In the genomic region with DNA sequence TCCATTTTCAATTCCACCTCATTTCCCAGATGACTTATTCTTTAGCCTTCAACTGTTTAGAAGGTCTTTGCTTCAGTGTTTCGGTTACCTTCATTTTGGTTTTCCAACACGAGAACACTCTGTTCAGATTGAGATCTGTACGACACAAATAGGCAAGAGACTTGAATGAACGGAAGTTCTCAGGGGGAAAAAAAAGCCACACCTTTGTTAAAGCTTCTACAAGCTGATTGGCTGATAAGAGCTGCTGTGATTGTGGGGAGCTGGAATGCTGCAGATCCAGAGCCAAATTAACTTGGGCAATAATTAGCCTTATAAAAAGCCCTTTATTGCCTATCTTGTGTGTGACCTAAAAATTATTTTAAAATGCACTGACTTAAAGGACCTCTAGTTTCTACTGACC, we compare ENCODE assay signal across 23 mouse cellular contexts. TPM values are rescaled to one million over a fixed set of nuclear protein-coding genes. Genes with fewer than 3 reads are reported as not detected.
A peak's percentile ranks its signal among the peaks of the same experiment; 100 is the strongest.
DNase-seq lines count a peak whose midpoint lies in the region; ATAC-seq and TF ChIP-seq lines count a peak whose summit lies in the region.
"Had no signal": no experiment of that assay in that cellular context is flagged by ENCODE, and none has a peak within 500 bp of the region (broad histone marks: within the 10 kb centered on the region; RNA-seq: fewer than 3 reads in every experiment).

No protein-coding gene starts in this region.

- no peaks in the 10 kb centered on the region for H3K4me1 ChIP-seq in heart, embryonic 11.5 days (ENCODE audit: control insufficient read depth, insufficient read depth, low read length)
- H3K4me1 ChIP-seq in kidney, adult 2 months (ENCODE audit: control insufficient read depth, insufficient read depth, low read length) = no peaks in the 10 kb centered on the region
- no peaks in the 10 kb centered on the region for H3K4me1 ChIP-seq in lung, postnatal 0 days (ENCODE audit: insufficient read depth, low read depth, low read length)
- no peaks in the 10 kb centered on the region for H3K4me1 ChIP-seq in neural tube, embryonic 15.5 days
- H3K4me1 ChIP-seq: embryonic facial prominence, embryonic 15.5 days; forebrain, embryonic 10.5 days; heart, embryonic 10.5 days; heart, embryonic 15.5 days; hindbrain, embryonic 12.5 days had no signal

- no peak overlapping the region for H3K27ac ChIP-seq in heart, embryonic 11.5 days (ENCODE audit: low read depth, low read length)
- no peak overlapping the region for H3K27ac ChIP-seq in kidney, adult 2 months (ENCODE audit: insufficient read depth, low read depth, low read length)
- H3K27ac ChIP-seq in lung, postnatal 0 days (ENCODE audit: low read length) = no peak overlapping the region
- no peak overlapping the region for H3K27ac ChIP-seq in neural tube, embryonic 15.5 days (replicated peaks)
- H3K27ac ChIP-seq: embryonic facial prominence, embryonic 15.5 days; forebrain, embryonic 10.5 days; heart, embryonic 10.5 days; heart, embryonic 15.5 days; hindbrain, embryonic 12.5 days had no signal

- H3K9me3 ChIP-seq in heart, embryonic 11.5 days (replicated peaks; ENCODE audit: control insufficient read depth, low read length) = no peaks in the 10 kb centered on the region
- no peaks in the 10 kb centered on the region for H3K9me3 ChIP-seq in lung, postnatal 0 days (ENCODE audit: low read length)
- H3K9me3 ChIP-seq in neural tube, embryonic 15.5 days (replicated peaks) = no peaks in the 10 kb centered on the region
- H3K9me3 ChIP-seq: embryonic facial prominence, embryonic 15.5 days; forebrain, embryonic 10.5 days; heart, embryonic 10.5 days; heart, embryonic 15.5 days; hindbrain, embryonic 12.5 days had no signal

- 57% methylated on average over 4 of the region's 4 CpGs for WGBS in heart, embryonic 11.5 days (ENCODE audit: insufficient replicate concordance)
- 41% methylated on average over 4 of the region's 4 CpGs for WGBS in kidney, adult 2 months
- WGBS in lung, postnatal 0 days = 25% methylated on average over 4 of the region's 4 CpGs
- 73% methylated on average over 4 of the region's 4 CpGs for WGBS in neural tube, embryonic 15.5 days

- TF ChIP-seq CTCF in kidney, adult 2 months (conservative IDR thresholded peaks at IDR 0.05; ENCODE audit: insufficient read depth, insufficient read length, low read depth, low read length) = no peak
- no peak for TF ChIP-seq CTCF in lung, postnatal 0 days (IDR thresholded peaks at IDR 0.05)

- H3K4me2 ChIP-seq in heart, embryonic 11.5 days = no peak overlapping the region
- H3K4me2 ChIP-seq in lung, postnatal 0 days (replicated peaks; ENCODE audit: low read depth, low read length) = no peak overlapping the region
- no peak overlapping the region for H3K4me2 ChIP-seq in neural tube, embryonic 15.5 days
- H3K4me2 ChIP-seq: embryonic facial prominence, embryonic 15.5 days; heart, embryonic 15.5 days; hindbrain, embryonic 12.5 days had no signal

- no peak for ATAC-seq in heart, embryonic 11.5 days (replicated peaks; ENCODE audit: insufficient number of reproducible peaks, low FRiP score, low TSS enrichment)
- peak; percentile 14; the same call in 1 of the 2 replicates for ATAC-seq in lung, postnatal 0 days
- ATAC-seq in neural tube, embryonic 15.5 days (ENCODE audit: low FRiP score) = no peak
- ATAC-seq: activated CD4-positive, CD25-positive, alpha-beta regulatory T cell, adult 4 months; forebrain, embryonic 14.5 days; hindbrain, embryonic 16.5 days; inflammation-experienced regulatory T-cells, adult 6 months; Patski had no signal

- peak; percentile 94 for DNase-seq in heart, adult 11 months
- DNase-seq in kidney, adult 2 months = peak; percentile 58
- DNase-seq in kidney, adult 18-20 months = no peak
- DNase-seq in lung, postnatal 0 days (ENCODE audit: low spot score) = no peak
- DNase-seq in lung, postnatal 4 days = no peak
- DNase-seq: adrenal gland, postnatal 14 days; cerebellum, adult 18-20 months; cerebellum, adult 9-11 months; cerebellum, postnatal 36 days; gastrocnemius, postnatal 10 days had no signal

- no peak overlapping the region for H3K4me3 ChIP-seq in heart, embryonic 11.5 days (ENCODE audit: low read depth, low read length)
- no peak overlapping the region for H3K4me3 ChIP-seq in kidney, adult 2 months (ENCODE audit: insufficient read depth, low read depth, low read length)
- H3K4me3 ChIP-seq in lung, postnatal 0 days (ENCODE audit: low read depth, low read length) = no peak overlapping the region
- no peak overlapping the region for H3K4me3 ChIP-seq in neural tube, embryonic 15.5 days (replicated peaks)
- H3K4me3 ChIP-seq: embryonic facial prominence, embryonic 15.5 days; erythroblast, embryonic 14.5 days; forebrain, embryonic 10.5 days; heart, embryonic 10.5 days; heart, embryonic 15.5 days; hindbrain, embryonic 12.5 days had no signal

- H3K27me3 ChIP-seq in heart, embryonic 11.5 days (ENCODE audit: control insufficient read depth, insufficient read depth, low read length) = no peaks in the 10 kb centered on the region
- H3K27me3 ChIP-seq in kidney, adult 2 months (replicated peaks; ENCODE audit: control insufficient read depth, insufficient read depth, low read length) = no peaks in the 10 kb centered on the region
- H3K27me3 ChIP-seq in lung, postnatal 0 days (replicated peaks; ENCODE audit: insufficient read depth, low read length) = no peaks in the 10 kb centered on the region
- no peaks in the 10 kb centered on the region for H3K27me3 ChIP-seq in neural tube, embryonic 15.5 days (replicated peaks)
- H3K27me3 ChIP-seq: embryonic facial prominence, embryonic 15.5 days; heart, embryonic 15.5 days; hindbrain, embryonic 12.5 days; Patski had no signal

- peak; percentile 79 for TF ChIP-seq EP300 in lung, postnatal 0 days (IDR thresholded peaks at IDR 0.05)

- no peak for TF ChIP-seq POLR2A in kidney, adult 2 months (IDR thresholded peaks at IDR 0.05; ENCODE audit: low read depth, low read length)

- no peak overlapping the region for H3K9ac ChIP-seq in heart, embryonic 11.5 days (ENCODE audit: low read depth, low read length)
- H3K9ac ChIP-seq in lung, postnatal 0 days (replicated peaks; ENCODE audit: low read depth) = no peak overlapping the region
- H3K9ac ChIP-seq in neural tube, embryonic 15.5 days (replicated peaks) = no peak overlapping the region
- H3K9ac ChIP-seq: embryonic facial prominence, embryonic 15.5 days; heart, embryonic 15.5 days; hindbrain, embryonic 12.5 days had no signal

- no peaks in the 10 kb centered on the region for H3K36me3 ChIP-seq in heart, embryonic 11.5 days (ENCODE audit: control insufficient read depth, insufficient read depth, low read length)
- no peaks in the 10 kb centered on the region for H3K36me3 ChIP-seq in kidney, adult 2 months (ENCODE audit: control insufficient read depth, insufficient read depth, low read length)
- H3K36me3 ChIP-seq in lung, postnatal 0 days (ENCODE audit: insufficient read depth, low read length) = no peaks in the 10 kb centered on the region
- H3K36me3 ChIP-seq in neural tube, embryonic 15.5 days = no peaks in the 10 kb centered on the region
- H3K36me3 ChIP-seq: embryonic facial prominence, embryonic 15.5 days; forebrain, embryonic 10.5 days; heart, embryonic 10.5 days; heart, embryonic 15.5 days; hindbrain, embryonic 12.5 days had no signal

RNA-seq across cellular contexts. Expression of gene Syt8, which starts 19.3 kb away (rescaled TPM):
- polyA plus RNA-seq in heart, embryonic 11.5 days (2014; fragmentation: Nextera tagmentation; extraction: Ambion mirVana) = 0.26 and 0.31 TPM in 2 replicates
- 1.8 and 3.3 TPM in 2 replicates for polyA plus RNA-seq in kidney, adult 2 months (2012; rRNA removed)
- polyA plus RNA-seq in lung, postnatal 0 days (2015; fragmentation: Nextera tagmentation; extraction: Ambion mirVana) = 0.47 and 1.1 TPM in 2 replicates
- 0.14 TPM in 1 of 2 replicates, not detected in the other for polyA plus RNA-seq in neural tube, embryonic 15.5 days (2015; fragmentation: Nextera tagmentation; extraction: Ambion mirVana)
- polyA plus RNA-seq: activated CD4-positive, CD25-positive, alpha-beta regulatory T cell, adult 4 months; erythroblast, embryonic 14.5 days; forebrain, embryonic 10.5 days; forebrain, embryonic 14.5 days; hindbrain, embryonic 16.5 days; inflammation-experienced regulatory T-cells, adult 6 months had no signal

RNA-seq across cellular contexts. Expression of gene Tnni2, which starts 26.3 kb away (rescaled TPM):
- polyA plus RNA-seq in heart, embryonic 11.5 days (2014; fragmentation: Nextera tagmentation; extraction: Ambion mirVana) = 46.1 and 51.6 TPM in 2 replicates
- polyA plus RNA-seq in kidney, adult 2 months (2012; rRNA removed) = 0.54 and 103 TPM in 2 replicates
- polyA plus RNA-seq in lung, postnatal 0 days (2015; fragmentation: Nextera tagmentation; extraction: Ambion mirVana) = 1.9 and 2.1 TPM in 2 replicates
- 16.4 and 24.8 TPM in 2 replicates for polyA plus RNA-seq in neural tube, embryonic 15.5 days (2015; fragmentation: Nextera tagmentation; extraction: Ambion mirVana)
- polyA plus RNA-seq: activated CD4-positive, CD25-positive, alpha-beta regulatory T cell, adult 4 months; erythroblast, embryonic 14.5 days; inflammation-experienced regulatory T-cells, adult 6 months had no signal

RNA-seq across cellular contexts. Expression of gene Ctsd, which starts 27.5 kb away (rescaled TPM):
- 378 and 446 TPM in 2 replicates for polyA plus RNA-seq in heart, embryonic 11.5 days (2014; fragmentation: Nextera tagmentation; extraction: Ambion mirVana)
- 830 and 897 TPM in 2 replicates for polyA plus RNA-seq in kidney, adult 2 months (2012; rRNA removed)
- polyA plus RNA-seq in lung, postnatal 0 days (2015; fragmentation: Nextera tagmentation; extraction: Ambion mirVana) = 469 and 481 TPM in 2 replicates
- polyA plus RNA-seq in neural tube, embryonic 15.5 days (2015; fragmentation: Nextera tagmentation; extraction: Ambion mirVana) = 304 and 310 TPM in 2 replicates

RNA-seq across cellular contexts. Expression of gene Gm49369, which starts 32.8 kb away (rescaled TPM):
- polyA plus RNA-seq in heart, embryonic 11.5 days (2014; fragmentation: Nextera tagmentation; extraction: Ambion mirVana) = 1.9 TPM in 1 of 2 replicates, not detected in the other
- 0.36 TPM in 1 of 2 replicates, not detected in the other for polyA plus RNA-seq in kidney, adult 2 months (2012; rRNA removed)
- polyA plus RNA-seq in lung, postnatal 0 days (2015; fragmentation: Nextera tagmentation; extraction: Ambion mirVana) = 0.80 TPM in 1 of 2 replicates, not detected in the other
- polyA plus RNA-seq in neural tube, embryonic 15.5 days (2015; fragmentation: Nextera tagmentation; extraction: Ambion mirVana) = not detected in 2 replicates
- polyA plus RNA-seq: activated CD4-positive, CD25-positive, alpha-beta regulatory T cell, adult 4 months; embryonic facial prominence, embryonic 15.5 days; forebrain, embryonic 10.5 days; forebrain, embryonic 14.5 days; hindbrain, embryonic 12.5 days had no signal

RNA-seq across cellular contexts. Expression of gene Ifitm10, which starts 41.8 kb away (rescaled TPM):
- 7.6 and 8.3 TPM in 2 replicates for polyA plus RNA-seq in heart, embryonic 11.5 days (2014; fragmentation: Nextera tagmentation; extraction: Ambion mirVana)
- 3.1 and 4.1 TPM in 2 replicates for polyA plus RNA-seq in kidney, adult 2 months (2012; rRNA removed)
- polyA plus RNA-seq in lung, postnatal 0 days (2015; fragmentation: Nextera tagmentation; extraction: Ambion mirVana) = 15.0 and 15.5 TPM in 2 replicates
- polyA plus RNA-seq in neural tube, embryonic 15.5 days (2015; fragmentation: Nextera tagmentation; extraction: Ambion mirVana) = 13.5 and 14.7 TPM in 2 replicates

Comparison
In these comparisons a context has a peak if more than half of its experiments do, and no peak if none do; other contexts are left out.
1. DNase-seq: peak in heart, adult 11 months (single experiment) and kidney, adult 2 months (single experiment); none in kidney, adult 18-20 months (single experiment), lung, postnatal 0 days (single experiment) and lung, postnatal 4 days (0 of 2).